Mouse (Mus musculus) cerebellum, adult 2 months (tissue): ENCODE data around the gene Usp24.

Experiments
- CTCF ChIP-seq: fragments of 200-500 bp; IDR thresholded peaks from 2 replicates; pipeline ENCODE4 v1.5.1; 2011; ENCODE audit warnings: low read depth, mild to moderate bottlenecking, control low read depth, low read length, moderate library complexity, borderline replicate concordance; ENCODE audit not compliant: insufficient read depth
- POLR2A ChIP-seq: fragments of 200-500 bp; IDR thresholded peaks from 2 replicates; pipeline ENCODE4 v1.6.1; 2011; ENCODE audit warnings: low read length, control low read depth, borderline replicate concordance; ENCODE audit not compliant: insufficient read depth

DNA sequence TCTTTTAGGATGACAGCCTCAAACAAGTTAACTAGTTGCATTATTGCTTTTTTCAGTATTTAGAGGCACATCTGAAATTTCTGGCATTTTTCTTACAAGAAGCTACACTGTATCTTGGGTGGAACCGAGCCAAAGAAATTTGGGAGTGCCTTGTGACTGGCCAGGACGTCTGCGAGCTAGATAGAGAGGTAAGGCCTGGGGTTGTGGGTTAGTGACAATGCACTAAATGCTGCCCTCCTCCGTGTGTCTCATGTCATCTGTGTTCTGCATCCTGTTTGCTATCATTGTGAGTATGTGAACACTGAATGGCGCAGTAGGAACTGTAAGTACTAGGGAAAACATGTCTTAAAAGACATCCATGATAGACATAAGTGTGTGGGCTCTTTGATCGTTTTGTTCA is 54.0 kb downstream of the Usp24 start:
- TF ChIP-seq CTCF = no peak
- TF ChIP-seq POLR2A = no peak
